Mouse (Mus musculus) bone marrow, adult 2 months (tissue): ENCODE measurements around the gene Wars. TPM values are rescaled to one million over a fixed set of nuclear protein-coding genes. Genes with fewer than 3 reads are reported as not detected.

Experiments used
- H3K27ac ChIP-seq: fragments of 200-500 bp; 2 replicates; pipeline ENCODE4 v1.5.1; 2012; ENCODE audit warnings: low read depth, mild to moderate bottlenecking, control low read depth, inconsistent platforms, low read length; ENCODE audit not compliant: control insufficient read depth, poor library complexity, insufficient read depth
- H3K4me1 ChIP-seq: fragments of 200-500 bp; 2 replicates; pipeline ENCODE4 v1.6.1; 2011; ENCODE audit warnings: low read length; ENCODE audit not compliant: control insufficient read depth, insufficient read depth
- H3K4me3 ChIP-seq: fragments of 200-500 bp; replicated peaks from 2 replicates; pipeline ENCODE3; 2011; ENCODE audit warnings: mild to moderate bottlenecking, low read depth, low read length, control low read depth; ENCODE audit not compliant: control insufficient read depth
- CTCF ChIP-seq: fragments of 200-500 bp; IDR thresholded peaks from 2 replicates; pipeline ENCODE4 v1.5.1; 2011; ENCODE audit warnings: low read length, control low read depth; ENCODE audit not compliant: control insufficient read depth, insufficient read depth
- POLR2A ChIP-seq: fragments of 200-500 bp; IDR thresholded peaks from 2 replicates; pipeline ENCODE4 v1.6.1; 2011; ENCODE audit warnings: low read depth, mild to moderate bottlenecking, control low read depth, low read length, borderline replicate concordance; ENCODE audit not compliant: control insufficient read depth
- WGBS: fragments of 180-500 bp; shearing (Covaris S2); methylation state at CpG from one replicate; pipeline ENCODE4 v1.1.7; 2018; 5-methylcytosine and 5-hydroxymethylcytosine counted together
- polyA plus RNA-seq: library from polyadenylated mRNA; stranded (reverse); fragments of >200 nt; gene quantifications from 2 replicates; pipeline ENCODE4 v1.2.4, GENCODE M21; 2011; ENCODE audit warnings: low replicate concordance; ENCODE audit not compliant: missing spikeins, insufficient read depth, insufficient read length

Gene Wars
- polyA plus RNA-seq, 1 experiment: 14.6 TPM

DNA sequence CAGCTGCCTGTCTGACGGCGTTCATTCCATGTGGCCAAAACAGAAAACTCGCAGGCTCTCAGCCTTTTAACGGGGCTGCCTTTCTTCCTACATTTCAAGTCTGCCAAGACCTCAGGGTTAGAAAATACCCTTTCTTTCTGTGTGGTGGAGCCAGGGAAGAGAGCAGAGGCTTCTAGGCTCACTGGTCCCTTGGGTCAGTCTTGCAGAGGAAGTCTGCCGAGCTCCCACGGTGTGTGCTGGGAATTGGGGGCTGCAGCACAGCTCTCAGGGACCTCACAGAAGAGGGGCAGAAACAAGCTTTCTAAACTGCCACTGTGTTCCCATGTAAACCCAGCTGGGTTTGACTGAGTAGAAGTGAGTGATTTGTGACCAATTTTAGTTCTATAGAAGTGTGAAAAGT lies 40.3 kb upstream of the Wars start:
- H3K4me1 ChIP-seq: peaks cover 11% of the 10 kb centered on the region
- no peak for TF ChIP-seq CTCF
- TF ChIP-seq POLR2A: no peak
- H3K4me3 ChIP-seq: no peak overlapping the region
- 70% methylated on average over 6 of the region's 6 CpGs for WGBS
- no peak overlapping the region for H3K27ac ChIP-seq

DNA sequence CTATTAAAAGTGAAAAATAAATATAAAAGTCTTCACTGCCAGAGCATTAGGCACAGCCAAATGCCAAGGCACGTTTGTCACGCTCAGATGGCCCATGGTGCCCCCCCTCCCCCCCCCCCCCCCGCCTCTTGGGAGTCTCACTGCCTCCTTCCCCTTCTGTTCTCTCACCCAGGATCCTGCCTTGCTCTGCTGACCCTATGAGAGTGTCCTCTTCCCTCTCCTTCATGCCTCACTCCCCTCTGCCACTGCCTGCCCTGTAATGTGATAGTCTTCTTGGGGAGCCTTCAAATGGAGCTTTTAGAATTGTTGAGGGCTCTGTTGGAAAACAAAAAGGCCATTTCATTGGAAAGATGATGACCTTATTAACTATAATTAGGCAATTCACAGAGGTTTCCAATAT lies 38.1 kb upstream of the Wars start:
- no peak for TF ChIP-seq POLR2A
- no peak for TF ChIP-seq CTCF
- WGBS: 49% methylated on average over 3 of the region's 3 CpGs
- no peak overlapping the region for H3K4me3 ChIP-seq
- no peak overlapping the region for H3K27ac ChIP-seq
- H3K4me1 ChIP-seq: peaks cover 9% of the 10 kb centered on the region

DNA sequence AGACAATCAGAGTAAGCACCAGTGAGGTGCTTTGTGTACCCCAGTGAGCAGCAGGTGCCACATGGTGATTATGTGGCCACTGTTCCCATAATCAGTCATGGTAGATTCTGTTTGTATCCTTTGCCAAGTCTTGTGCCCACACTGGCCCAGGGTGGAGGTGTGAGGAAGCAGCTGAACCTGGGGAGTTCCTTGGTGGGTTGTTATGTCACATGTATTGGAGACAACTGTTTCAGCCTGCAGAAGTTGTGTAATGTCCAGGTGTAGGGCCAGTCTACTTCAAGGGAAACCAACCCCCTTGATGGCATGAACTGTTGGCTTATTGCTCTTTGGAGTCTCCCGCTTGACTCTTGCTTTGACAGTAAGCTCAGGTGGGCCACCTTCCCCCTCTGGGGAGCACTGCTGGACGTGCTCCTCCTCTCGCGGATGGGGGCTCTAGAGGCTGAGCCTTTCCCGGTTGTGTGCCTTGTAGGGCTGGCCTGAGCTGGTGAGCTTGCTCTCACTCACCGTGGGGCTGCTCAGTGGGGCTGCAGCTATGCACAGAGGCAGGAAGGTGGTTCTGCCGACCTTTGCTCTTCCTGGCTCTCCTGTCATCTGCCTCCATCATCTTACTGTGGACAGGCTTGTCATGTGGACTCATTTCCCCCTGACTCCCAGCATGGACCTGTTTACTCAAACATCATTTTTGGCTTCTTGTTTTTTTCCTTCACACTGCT lies 37.5 kb upstream of the Wars start:
- TF ChIP-seq CTCF: no peak
- no peak for TF ChIP-seq POLR2A
- H3K27ac ChIP-seq: no peak overlapping the region
- WGBS: 74% methylated on average over 7 of the region's 7 CpGs
- H3K4me1 ChIP-seq: peaks cover 8% of the 10 kb centered on the region
- no peak overlapping the region for H3K4me3 ChIP-seq

DNA sequence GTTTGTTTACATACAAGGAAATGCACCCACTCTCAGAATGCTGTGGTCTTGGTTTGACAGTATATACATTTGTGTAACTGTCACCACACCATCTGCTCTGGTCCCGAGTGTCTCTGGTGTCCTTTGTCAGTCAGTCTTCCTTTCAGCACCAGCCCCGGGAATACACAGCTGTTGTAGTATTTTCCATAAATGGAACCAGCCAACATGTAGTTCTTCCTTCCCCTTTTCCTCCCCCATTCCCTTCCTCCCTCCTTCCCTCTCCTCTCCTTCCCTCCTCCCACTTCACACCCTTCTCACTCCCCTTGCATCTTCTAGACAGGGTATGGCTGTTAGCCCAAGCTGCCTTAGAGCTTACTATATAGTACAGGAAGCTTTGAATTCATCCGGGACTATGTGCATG lies 35.5 kb upstream of the Wars start:
- no peak overlapping the region for H3K27ac ChIP-seq
- H3K4me3 ChIP-seq: no peak overlapping the region
- TF ChIP-seq CTCF (no peak), POLR2A (no peak)
- WGBS: 56% methylated on average over 3 of the region's 3 CpGs
- peaks cover 9% of the 10 kb centered on the region for H3K4me1 ChIP-seq

DNA sequence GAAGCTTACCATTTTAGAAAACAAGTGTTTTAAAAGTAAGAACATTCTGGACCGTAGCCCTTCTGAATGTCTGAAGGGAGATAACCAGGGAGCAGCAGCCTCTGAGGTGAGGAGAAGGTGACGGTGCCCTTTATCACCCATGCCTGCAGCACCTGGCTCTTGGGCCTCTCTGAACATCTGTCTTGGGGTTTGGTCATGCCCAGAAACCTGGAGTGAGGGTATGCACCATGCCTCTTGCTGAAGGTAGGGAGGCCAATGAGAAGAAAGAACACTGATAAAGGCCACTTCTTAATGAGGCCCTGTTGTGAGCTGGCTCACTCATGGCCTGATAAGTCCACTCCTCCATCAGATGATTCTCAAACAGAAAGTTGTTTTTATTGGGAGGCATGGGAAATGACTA lies 34.3 kb upstream of the Wars start:
- H3K27ac ChIP-seq: no peak overlapping the region

DNA sequence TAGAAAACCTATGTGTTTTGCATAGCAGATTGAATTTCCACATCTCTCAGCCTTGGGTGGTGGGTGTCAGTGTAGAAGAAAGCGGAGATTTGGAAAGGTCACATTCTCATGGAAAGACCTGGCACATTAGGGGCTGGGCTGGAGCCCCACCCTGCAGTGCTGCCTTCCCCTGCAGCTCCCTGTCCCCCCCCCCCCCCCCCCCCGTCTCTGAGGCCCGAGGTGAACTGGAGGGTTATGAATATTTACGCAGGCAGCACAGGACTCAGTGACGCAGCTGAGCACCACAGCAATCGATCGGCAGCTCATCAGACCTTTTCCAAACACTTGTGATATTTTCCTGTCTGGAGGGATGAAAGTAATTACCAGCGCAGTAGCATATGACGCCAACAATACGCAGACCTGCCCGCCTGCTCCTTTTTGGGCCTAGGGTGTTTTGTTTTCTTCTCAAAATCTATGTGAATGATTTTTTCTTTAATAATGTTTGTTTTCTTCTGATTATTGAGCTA lies 32.7 kb upstream of the Wars start:
- peaks cover 9% of the 10 kb centered on the region for H3K4me1 ChIP-seq
- no peak overlapping the region for H3K4me3 ChIP-seq
- no peak overlapping the region for H3K27ac ChIP-seq
- no peak for TF ChIP-seq CTCF
- no peak for TF ChIP-seq POLR2A
- 96% methylated on average over 9 of the region's 11 CpGs for WGBS

More for the DNA sequence above, 34.3 kb upstream of the Wars start:
- no peak for TF ChIP-seq POLR2A
- TF ChIP-seq CTCF: no peak
- WGBS: 73% methylated on average over 2 of the region's 2 CpGs
- Histone ChIP-seq H3K4me1 (peaks cover 11% of the 10 kb centered on the region), H3K4me3 (no peak overlapping the region)

DNA sequence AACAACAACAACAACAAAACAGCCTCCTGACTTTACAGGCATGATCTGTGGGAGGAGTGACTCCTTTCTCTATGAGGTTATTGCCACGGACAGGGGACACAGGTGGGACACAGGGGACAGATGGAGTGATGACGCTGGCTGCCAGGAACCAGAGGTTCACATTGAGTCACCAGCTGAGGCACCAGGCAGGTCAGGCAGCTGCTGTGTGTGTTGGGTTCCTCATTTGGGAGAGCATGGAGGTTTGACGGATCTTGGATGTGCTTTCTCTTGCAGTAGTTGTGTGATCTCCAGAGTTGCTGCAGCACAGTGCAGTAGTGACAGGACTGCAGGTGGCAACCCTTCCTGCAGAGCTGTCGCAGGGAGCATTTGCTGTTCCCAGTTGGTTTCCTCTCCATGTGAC lies 24.8 kb upstream of the Wars start:
- H3K27ac ChIP-seq: peak overlapping the region; percentile 17; the same call in 1 of the 2 replicates
- H3K4me1 ChIP-seq: peaks cover 8% of the 10 kb centered on the region
- H3K4me3 ChIP-seq: no peak overlapping the region
- 15% methylated on average over 4 of the region's 4 CpGs for WGBS
- no peak for TF ChIP-seq CTCF
- no peak for TF ChIP-seq POLR2A

DNA sequence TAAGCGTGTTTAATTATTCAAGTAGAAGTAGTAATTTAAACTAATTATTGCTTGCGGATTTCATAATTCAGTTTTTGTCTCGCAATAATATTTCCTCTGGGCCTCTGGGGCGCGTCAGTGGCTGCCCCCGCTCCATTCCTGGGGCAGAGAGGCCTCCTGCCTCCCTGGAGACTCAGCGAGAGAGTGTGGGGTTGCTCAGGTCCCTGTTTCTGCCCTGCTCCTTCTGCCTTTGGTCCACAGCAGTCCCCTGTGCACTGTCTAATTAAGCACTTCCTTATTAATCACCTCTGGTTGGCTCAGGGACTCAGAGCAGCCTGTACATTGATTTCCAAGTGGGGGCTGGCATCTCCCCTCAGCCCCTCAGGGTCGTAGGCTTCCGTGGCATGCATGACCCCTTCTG lies 23.5 kb upstream of the Wars start:
- peaks cover 10% of the 10 kb centered on the region for H3K4me1 ChIP-seq
- H3K27ac ChIP-seq: no peak overlapping the region
- no peak overlapping the region for H3K4me3 ChIP-seq
- WGBS: 48% methylated on average over 9 of the region's 9 CpGs
- TF ChIP-seq CTCF (no peak), POLR2A (no peak)

DNA sequence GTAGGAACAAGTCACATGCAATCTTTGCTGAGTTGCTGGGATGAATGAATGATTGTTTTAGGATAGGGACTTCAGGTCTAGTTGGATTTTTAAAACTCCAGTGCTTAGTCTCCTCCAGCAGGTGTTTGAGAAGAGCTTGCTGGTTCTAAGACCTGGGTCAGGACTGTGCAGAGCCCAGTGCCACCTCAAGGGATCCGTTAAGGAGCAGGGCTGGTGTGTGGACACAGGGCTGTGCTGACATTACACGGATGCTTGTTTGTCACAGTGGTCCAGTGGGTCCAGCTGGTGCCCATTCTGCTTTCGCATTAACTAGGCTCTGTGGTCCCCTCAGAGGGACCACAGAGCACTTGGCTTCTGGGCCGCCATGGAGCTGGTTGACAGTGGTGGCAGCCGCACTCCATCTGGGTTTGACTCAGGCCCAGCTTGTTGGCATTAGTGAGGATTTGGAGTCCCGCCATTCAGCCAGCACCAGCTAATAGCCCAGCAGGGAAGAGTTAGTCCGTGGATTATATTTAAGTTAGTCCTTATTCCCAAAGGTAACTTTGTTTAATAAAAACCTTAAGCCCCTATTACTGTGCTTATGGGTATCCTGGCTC lies 22.6 kb upstream of the Wars start:
- H3K4me3 ChIP-seq: no peak overlapping the region
- 88% methylated on average over 7 of the region's 7 CpGs for WGBS
- TF ChIP-seq POLR2A (no peak), CTCF (no peak)
- peaks cover 11% of the 10 kb centered on the region for H3K4me1 ChIP-seq
- no peak overlapping the region for H3K27ac ChIP-seq
